Mouse (Mus musculus) limb, embryonic 15.5 days (tissue): ENCODE measurements at regions not wholly inside any gene's neighbourhood (a gene's known extent, or its start where the extent isn't known, plus 50 kb on each side); places are given as distances from the start of the nearest gene placed in this dataset.
"Not testable (repeated sequence)": the region's sequence is repeated elsewhere in the genome, so short reads cannot be mapped to it uniquely, and the experiment has no call there.

Experiments used
- ATAC-seq: fragments of 200-750 bp; cut with Nextera tagmentation; 2 replicates; pipeline ENCODE4 v1.8.0; 2017; ENCODE audit warnings: low read depth, moderate TSS enrichment; ENCODE audit not compliant: insufficient number of reproducible peaks, low FRiP score, low TSS enrichment
- H3K27ac ChIP-seq: fragments of 300-500 bp; sonication (generic); 2 replicates; pipeline ENCODE4 v1.5.1; 2015; ENCODE audit warnings: moderate library complexity, mild to moderate bottlenecking, inconsistent platforms
- H3K27me3 ChIP-seq: fragments of 300-500 bp; sonication (generic); 2 replicates; pipeline ENCODE4 v1.6.1; 2015; ENCODE audit warnings: inconsistent platforms
- H3K36me3 ChIP-seq: fragments of 300-500 bp; sonication (generic); 2 replicates; pipeline ENCODE4 v1.6.1; 2015; ENCODE audit warnings: inconsistent platforms
- H3K4me1 ChIP-seq: fragments of 300-500 bp; sonication (generic); 2 replicates; pipeline ENCODE4 v1.6.1; 2015; ENCODE audit warnings: inconsistent platforms
- H3K4me2 ChIP-seq: fragments of 300-500 bp; sonication (generic); 2 replicates; pipeline ENCODE4 v1.6.1; 2015; ENCODE audit warnings: mild to moderate bottlenecking, inconsistent platforms
- H3K4me3 ChIP-seq: fragments of 300-500 bp; sonication (generic); 2 replicates; pipeline ENCODE4 v1.5.1; 2015; ENCODE audit warnings: mild to moderate bottlenecking, inconsistent platforms
- H3K9ac ChIP-seq: fragments of 300-500 bp; sonication (generic); 2 replicates; pipeline ENCODE4 v1.6.1; 2015; ENCODE audit warnings: inconsistent platforms
- H3K9me3 ChIP-seq: fragments of 300-500 bp; sonication (generic); 2 replicates; pipeline ENCODE4 v1.6.1; 2016; ENCODE audit warnings: inconsistent platforms
- WGBS: fragments of 180-500 bp; shearing (Covaris S2); methylation state at CpG from one replicate; pipeline ENCODE4 v1.1.7; 2015; 5-methylcytosine and 5-hydroxymethylcytosine counted together

- Histone ChIP-seq H3K27me3 (no peaks in the 10 kb centered on the region), H3K4me2 (no peak overlapping the region), H3K4me1 (peaks cover 4% of the 10 kb centered on the region; the same call in 1 of the 2 replicates), H3K36me3 (no peaks in the 10 kb centered on the region), H3K27ac (no peak overlapping the region), H3K9me3 (no peaks in the 10 kb centered on the region), H3K9ac (no peak overlapping the region), H3K4me3 (no peak overlapping the region)
- no peak for ATAC-seq
- WGBS: 73% methylated on average over 4 of the region's 4 CpGs
These were observed 164.3 kb upstream of the Speer4f2 start for GRCm38 (mm10) chr5:17208554-17209283.

- Histone ChIP-seq H3K27ac (no peak overlapping the region), H3K4me1 (peaks cover 4% of the 10 kb centered on the region; the same call in 1 of the 2 replicates), H3K9me3 (no peaks in the 10 kb centered on the region), H3K27me3 (no peaks in the 10 kb centered on the region), H3K4me3 (no peak overlapping the region), H3K36me3 (no peaks in the 10 kb centered on the region), H3K4me2 (no peak overlapping the region), H3K9ac (no peak overlapping the region)
- no peak for ATAC-seq
- WGBS: 29% methylated on average over 6 of the region's 6 CpGs
These were observed 162.2 kb upstream of the Speer4f2 start for GRCm38 (mm10) chr5:17210723-17211245.

GRCm38 (mm10) chr5:17223542-17223941 lies 149.4 kb upstream of the Speer4f2 start:
- not testable (repeated sequence) for H3K36me3 ChIP-seq, H3K9ac ChIP-seq, H3K27ac ChIP-seq, H3K4me1 ChIP-seq, H3K4me2 ChIP-seq, H3K4me3 ChIP-seq, ATAC-seq, H3K27me3 ChIP-seq, H3K9me3 ChIP-seq
- 44% methylated on average over 1 of the region's 1 CpGs for WGBS

GRCm38 (mm10) chr5:17247732-17248606 lies 125.0 kb upstream of the Speer4f2 start:
- no peaks in the 10 kb centered on the region for H3K9me3 ChIP-seq
- H3K9ac ChIP-seq: no peak overlapping the region
- H3K27me3 ChIP-seq: no peaks in the 10 kb centered on the region
- H3K36me3 ChIP-seq: no peaks in the 10 kb centered on the region
- no peaks in the 10 kb centered on the region for H3K4me1 ChIP-seq
- no peak overlapping the region for H3K4me2 ChIP-seq
- 64% methylated on average over 5 of the region's 5 CpGs for WGBS
- no peak for ATAC-seq
- H3K4me3 ChIP-seq: no peak overlapping the region
- H3K27ac ChIP-seq: no peak overlapping the region

GRCm38 (mm10) chr5:17260541-17261325 lies 112.2 kb upstream of the Speer4f2 start:
- H3K9me3 ChIP-seq: no peaks in the 10 kb centered on the region
- no peak for ATAC-seq
- no peak overlapping the region for H3K4me3 ChIP-seq
- 70% methylated on average over 2 of the region's 2 CpGs for WGBS
- no peaks in the 10 kb centered on the region for H3K4me1 ChIP-seq
- H3K9ac ChIP-seq: no peak overlapping the region
- no peaks in the 10 kb centered on the region for H3K36me3 ChIP-seq
- H3K4me2 ChIP-seq: no peak overlapping the region
- no peaks in the 10 kb centered on the region for H3K27me3 ChIP-seq
- no peak overlapping the region for H3K27ac ChIP-seq

- H3K4me1 ChIP-seq: no peaks in the 10 kb centered on the region
- no peak overlapping the region for H3K9ac ChIP-seq
- H3K4me3 ChIP-seq: no peak overlapping the region
- no peak for ATAC-seq
- 70% methylated on average over 1 of the region's 1 CpGs for WGBS
- no peak overlapping the region for H3K27ac ChIP-seq
- H3K36me3 ChIP-seq: no peaks in the 10 kb centered on the region
- H3K27me3 ChIP-seq: no peaks in the 10 kb centered on the region
- H3K9me3 ChIP-seq: no peaks in the 10 kb centered on the region
- no peak overlapping the region for H3K4me2 ChIP-seq
These were observed 110.9 kb upstream of the Speer4f2 start for GRCm38 (mm10) chr5:17262126-17262525.

- H3K4me3 ChIP-seq: no peak overlapping the region
- H3K9me3 ChIP-seq: no peaks in the 10 kb centered on the region
- WGBS: 81% methylated on average over 2 of the region's 2 CpGs
- no peaks in the 10 kb centered on the region for H3K4me1 ChIP-seq
- no peaks in the 10 kb centered on the region for H3K36me3 ChIP-seq
- no peak overlapping the region for H3K4me2 ChIP-seq
- no peak for ATAC-seq
- H3K27me3 ChIP-seq: no peaks in the 10 kb centered on the region
- H3K27ac ChIP-seq: no peak overlapping the region
- no peak overlapping the region for H3K9ac ChIP-seq
These were observed 101.8 kb upstream of the Speer4f2 start for GRCm38 (mm10) chr5:17271153-17271552.

- Histone ChIP-seq H3K9me3 (no peaks in the 10 kb centered on the region), H3K27me3 (no peaks in the 10 kb centered on the region), H3K4me2 (no peak overlapping the region), H3K4me1 (no peaks in the 10 kb centered on the region), H3K36me3 (no peaks in the 10 kb centered on the region), H3K27ac (no peak overlapping the region), H3K9ac (no peak overlapping the region), H3K4me3 (no peak overlapping the region)
- no peak for ATAC-seq
- WGBS: 56% methylated on average over 3 of the region's 3 CpGs
These were observed 101.1 kb upstream of the Speer4f2 start for GRCm38 (mm10) chr5:17271722-17272479.

- ATAC-seq: no peak
- H3K27ac ChIP-seq: no peak overlapping the region
- H3K4me2 ChIP-seq: no peak overlapping the region
- 89% methylated on average over 2 of the region's 2 CpGs for WGBS
- no peaks in the 10 kb centered on the region for H3K36me3 ChIP-seq
- no peaks in the 10 kb centered on the region for H3K27me3 ChIP-seq
- no peaks in the 10 kb centered on the region for H3K9me3 ChIP-seq
- H3K9ac ChIP-seq: no peak overlapping the region
- H3K4me3 ChIP-seq: no peak overlapping the region
- no peaks in the 10 kb centered on the region for H3K4me1 ChIP-seq
These were observed 97.6 kb upstream of the Speer4f2 start for GRCm38 (mm10) chr5:17275346-17275745.

- Histone ChIP-seq H3K36me3 (no peaks in the 10 kb centered on the region), H3K9me3 (no peaks in the 10 kb centered on the region), H3K9ac (no peak overlapping the region), H3K4me1 (no peaks in the 10 kb centered on the region), H3K4me2 (no peak overlapping the region), H3K4me3 (no peak overlapping the region), H3K27ac (no peak overlapping the region), H3K27me3 (no peaks in the 10 kb centered on the region)
- no peak for ATAC-seq
- 72% methylated on average over 3 of the region's 3 CpGs for WGBS
These were observed 96.0 kb upstream of the Speer4f2 start for GRCm38 (mm10) chr5:17276782-17277578.
